Mouse (Mus musculus) right cerebral cortex, postnatal 14 days (tissue): Measurements from ENCODE around the gene Tbx10.
"Not testable (repeated sequence)": the region's sequence is repeated elsewhere in the genome, so short reads cannot be mapped to it uniquely, and the experiment has no call there.

Experiments
- DNase-seq: peaks from one replicate; pipeline ENCODE4 v3.0.0; 2022

The Tbx10 gene

DNA sequence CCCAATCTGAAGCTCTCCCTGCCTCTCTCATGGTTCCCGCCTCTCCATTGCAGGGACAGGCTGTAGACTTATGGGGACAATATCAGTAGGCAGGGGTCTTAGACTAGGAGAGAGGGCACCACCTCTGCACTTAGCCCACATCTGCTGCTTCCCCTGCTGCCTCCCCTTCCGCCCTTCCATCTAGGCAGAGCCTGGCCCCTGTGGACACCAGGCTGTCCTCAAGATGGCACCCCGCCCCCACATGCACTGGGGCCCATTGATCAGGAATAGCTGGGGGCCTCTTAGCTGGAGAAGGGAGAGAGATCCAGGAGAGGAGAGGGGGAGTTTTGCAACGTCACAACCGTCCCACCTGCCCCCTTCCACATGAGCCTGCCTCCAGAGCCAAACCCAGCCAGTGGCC is at the start of gene Tbx10:
Gene Tbx10, plus strand, starts transcription at position 337 of the 400 bp plus-strand sequence.
- DNase-seq, result no peak

DNA sequence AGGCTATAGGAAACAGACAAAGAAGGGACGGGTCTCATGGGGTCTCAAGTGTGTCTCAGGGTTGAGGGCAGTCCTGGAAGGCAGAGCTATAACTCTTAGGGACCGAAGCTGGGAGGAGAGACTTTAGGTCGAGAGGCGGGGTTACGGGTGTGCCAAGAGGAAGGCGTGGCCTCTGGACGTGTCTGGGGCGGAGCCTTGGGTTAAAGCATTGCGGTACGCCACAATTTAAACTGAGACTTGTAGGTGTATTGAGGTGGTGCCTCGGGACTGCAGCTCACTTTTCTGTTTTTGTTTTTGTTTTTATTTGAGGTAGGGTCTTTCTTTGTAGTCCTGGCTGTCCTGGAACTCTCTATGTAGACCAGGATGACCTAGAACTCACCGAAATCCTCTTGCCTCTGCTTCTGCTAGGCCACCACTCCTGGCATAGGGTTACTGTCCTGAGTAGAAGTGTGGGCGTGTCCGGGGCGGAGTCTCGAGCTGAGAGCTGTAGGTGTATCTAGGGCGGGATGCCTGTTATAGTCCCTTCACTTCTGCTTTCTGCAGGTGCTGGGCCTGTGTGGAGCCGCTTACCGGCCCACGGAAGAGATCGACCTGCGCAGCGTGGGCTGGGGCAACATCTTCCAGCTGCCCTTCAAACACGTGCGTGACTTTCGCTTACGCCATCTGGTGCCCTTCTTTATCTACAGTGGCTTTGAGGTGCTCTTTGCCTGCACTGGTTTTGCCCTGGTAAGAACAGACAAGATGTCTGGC is 49.4 kb upstream of the Tbx10 start:
- no peak for DNase-seq

DNA sequence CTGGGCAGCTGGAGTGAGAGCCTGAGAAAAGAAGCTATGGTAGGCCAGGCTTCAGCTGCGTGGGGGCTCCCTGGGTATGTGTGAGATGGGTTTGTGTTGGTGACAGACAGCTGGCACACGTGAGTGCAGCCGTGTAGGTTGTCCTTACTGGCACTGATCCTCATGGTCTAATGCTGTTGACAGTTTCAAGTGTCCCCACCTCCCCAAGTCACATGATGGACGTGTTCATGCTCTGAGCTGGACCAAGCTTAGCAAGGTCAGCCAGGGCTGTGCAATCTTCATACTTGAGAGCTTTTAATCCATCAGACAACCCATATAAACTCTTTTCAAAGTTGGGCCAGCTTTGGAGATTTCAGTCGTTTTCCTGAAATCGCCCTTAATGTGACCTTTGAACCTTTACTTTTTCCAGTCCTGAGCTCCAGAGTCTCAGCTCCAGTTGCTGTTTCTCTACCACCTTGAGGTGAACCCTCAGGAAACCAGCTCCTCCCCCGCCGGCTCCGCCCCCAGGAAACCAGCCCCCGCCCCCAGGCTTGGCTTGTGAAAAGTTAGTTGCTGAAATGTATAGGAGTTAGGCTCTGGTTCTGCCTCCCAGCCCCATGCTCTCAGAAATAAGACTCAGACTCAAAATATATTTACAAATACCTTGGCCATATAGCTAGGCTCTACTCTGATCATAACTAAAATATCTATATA is 46.5 kb upstream of the Tbx10 start:
- DNase-seq, result no peak

DNA sequence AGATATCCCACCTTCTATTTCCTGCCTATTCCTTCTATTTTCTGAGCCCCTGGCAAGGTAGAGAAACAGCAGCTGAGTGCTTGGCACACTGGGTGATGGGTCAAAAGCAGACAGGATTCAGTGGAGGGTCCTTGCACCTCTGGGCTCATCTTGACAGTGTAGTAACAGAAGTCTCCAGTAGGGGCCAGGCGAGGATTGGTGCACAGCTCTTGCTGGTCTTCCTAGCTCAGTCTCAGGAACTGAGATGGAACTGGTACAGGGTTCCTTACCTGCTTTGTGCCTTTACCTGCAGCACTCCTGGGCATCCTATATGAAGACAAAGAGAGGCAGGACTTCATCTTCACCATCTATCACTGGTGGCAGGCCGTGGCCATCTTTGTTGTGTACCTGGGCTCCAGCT is 45.8 kb upstream of the Tbx10 start:
- DNase-seq, result peak; percentile 67

DNA sequence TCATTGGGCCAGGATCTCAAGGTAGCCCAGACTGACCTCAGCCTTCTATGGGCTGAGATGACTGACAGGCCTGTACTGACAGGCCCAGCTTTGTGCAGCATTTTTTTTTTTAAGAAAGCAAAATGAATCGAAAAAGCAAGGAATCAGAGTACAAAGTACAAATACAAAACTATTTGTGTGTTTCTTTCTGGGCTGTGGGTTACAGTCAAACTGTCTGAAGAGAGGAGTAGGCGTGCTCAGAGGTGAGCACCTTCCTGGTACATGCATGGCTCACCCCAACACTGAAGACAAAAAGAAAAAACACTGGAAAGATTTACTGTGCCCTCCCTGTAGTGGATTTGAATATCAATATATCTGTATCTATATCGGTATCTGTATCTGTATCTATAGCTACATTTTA is 44.7 kb upstream of the Tbx10 start:
- no peak for DNase-seq

DNA sequence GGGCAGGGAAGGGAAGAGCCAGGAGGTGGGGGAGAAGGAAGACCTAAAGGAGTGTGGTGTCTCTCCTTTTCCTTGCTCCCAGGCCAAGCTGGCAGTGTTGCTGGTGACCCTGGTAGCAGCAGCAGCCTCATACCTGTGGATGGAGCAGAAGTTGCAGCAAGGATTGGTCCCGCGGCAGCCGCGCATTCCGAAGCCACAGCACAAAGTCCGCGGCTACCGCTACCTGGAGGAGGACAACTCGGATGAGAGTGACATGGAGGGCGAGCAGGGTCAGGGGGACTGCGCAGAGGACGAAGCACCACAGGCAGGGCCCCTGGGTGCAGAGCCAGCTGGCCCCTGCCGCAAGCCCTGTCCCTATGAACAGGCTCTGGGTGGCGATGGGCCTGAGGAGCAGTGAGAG is 44.0 kb upstream of the Tbx10 start:
- DNase-seq, result no peak

DNA sequence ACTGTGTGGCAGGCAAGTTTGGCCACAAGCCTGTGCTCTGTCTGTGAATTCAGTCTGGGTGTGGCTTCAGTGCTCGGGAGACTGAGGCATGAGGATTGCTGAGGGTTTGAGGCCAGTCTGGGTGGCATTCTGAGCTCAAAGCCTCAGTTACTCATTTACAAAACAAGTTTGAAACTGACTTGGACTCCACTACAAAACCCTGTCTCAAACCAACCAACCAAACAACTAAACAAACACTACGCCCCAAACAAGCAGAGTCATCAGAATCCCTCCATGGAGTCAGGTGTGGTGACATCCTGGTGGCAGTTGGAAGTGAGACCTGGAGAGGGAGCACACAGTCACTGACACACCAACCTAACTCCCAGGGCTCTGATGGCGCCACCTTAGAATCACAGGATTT is 42.2 kb upstream of the Tbx10 start:
- no peak for DNase-seq

DNA sequence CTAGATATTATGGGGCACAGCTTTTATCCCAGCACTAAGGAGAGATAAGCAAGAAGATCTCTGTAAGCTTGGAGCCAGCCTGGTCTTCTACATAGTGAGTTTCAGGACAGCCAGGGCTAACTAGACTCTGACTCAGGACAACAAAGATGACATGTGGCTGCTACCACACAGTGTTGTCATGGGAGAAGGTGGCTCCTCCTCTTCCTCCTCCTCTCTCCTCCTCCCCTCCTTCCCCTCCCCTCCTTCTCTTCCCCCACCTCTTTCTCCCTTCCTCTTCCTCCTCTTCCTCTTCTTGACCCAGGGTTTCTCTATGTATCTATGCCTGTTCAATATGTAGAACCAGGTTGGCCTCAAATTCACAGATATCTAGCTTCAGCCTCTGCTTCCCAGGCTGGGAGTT is 41.1 kb upstream of the Tbx10 start:
- no peak for DNase-seq

DNA sequence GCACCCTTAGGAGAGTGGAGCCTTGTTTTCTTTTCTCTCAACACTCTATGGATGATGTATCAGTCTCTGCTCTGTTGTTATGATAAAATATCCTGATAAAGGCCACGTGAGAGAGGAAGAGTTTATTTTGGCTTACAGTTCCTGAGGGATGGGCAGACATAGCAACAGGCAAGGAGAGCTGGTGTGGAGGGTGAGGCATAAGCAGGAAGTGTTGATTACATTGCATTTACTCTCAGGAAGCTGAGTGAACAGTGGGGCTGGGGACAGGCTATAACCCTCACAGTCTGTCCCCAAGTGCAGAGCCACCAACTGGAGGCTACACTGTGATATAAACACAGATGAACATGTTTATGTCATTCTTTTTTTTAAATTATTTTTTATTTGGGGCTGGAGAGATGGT is 40.5 kb upstream of the Tbx10 start:
- no peak for DNase-seq

DNA sequence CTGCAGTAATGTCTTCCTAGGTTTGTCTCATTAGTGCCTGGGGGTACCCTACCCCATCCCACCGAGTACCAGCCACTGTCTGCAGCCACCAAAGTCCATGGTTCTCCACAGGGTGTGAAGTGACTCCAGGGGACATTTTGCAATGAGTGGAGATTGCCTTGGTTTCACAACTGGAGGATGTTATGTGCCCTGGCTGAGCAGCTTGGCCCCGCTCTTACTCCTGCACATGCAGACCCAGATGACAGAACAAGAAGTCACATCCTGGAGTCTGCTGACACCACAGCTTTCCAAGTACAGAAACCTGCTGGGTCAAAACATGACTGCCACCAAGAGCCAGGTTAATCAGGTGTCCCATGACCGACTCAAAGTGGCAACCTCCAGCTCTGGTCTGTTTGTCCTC is 37.5 kb upstream of the Tbx10 start:
- no peak for DNase-seq

DNA sequence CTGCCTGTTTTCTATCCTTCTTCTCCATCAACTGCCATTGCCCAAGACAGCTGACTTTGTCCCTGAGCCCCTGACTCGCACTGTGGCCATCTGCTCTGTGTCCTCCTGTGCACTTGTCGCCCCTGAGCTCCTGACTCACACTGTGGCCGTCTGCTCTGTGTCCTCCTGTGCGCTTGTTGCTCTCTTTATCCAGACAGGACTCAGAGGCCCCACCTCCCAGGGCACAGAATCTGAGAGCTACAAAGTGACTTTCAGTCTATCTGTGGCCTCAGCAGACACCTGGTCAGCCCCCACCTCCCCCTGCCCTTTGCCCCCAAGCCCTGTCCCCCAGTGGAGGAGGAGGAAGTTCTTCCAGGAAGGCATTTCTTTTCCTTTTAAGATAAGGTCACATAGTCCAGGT is 36.7 kb upstream of the Tbx10 start:
- no peak for DNase-seq

DNA sequence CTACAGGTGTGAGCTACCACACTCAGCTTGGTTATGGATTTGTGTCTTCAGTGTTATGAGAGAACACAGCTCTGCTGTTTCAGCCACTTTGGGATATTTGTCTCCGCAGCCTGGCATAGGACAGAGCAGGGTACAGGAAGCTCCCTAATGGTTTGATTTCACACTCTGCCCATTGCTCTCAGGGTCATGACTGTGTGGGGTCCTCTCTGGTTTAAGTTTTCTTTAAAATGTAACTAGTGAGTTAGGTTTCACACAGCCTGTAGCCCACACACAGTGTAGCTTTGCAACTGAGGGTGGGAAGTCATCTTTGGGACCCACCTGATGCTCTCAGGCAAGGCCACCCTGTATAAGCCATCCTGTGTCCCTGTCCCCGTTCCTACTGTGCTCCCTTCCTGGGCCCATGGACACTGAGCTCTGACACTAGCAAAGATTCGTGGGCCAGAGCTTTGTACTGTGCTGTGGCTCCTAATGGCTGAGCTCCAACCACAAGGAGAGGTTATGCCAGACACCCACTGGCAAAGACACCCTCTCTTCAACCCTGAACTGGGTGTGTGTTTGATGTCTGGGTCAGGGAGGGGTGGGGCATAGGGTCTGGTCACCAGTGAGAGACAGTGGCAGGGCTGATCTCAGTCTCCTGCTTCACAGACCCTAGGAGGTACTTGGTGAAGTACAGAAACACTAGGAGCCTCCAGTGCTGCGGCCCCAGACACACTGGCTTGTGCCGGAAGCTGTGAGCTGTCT is 35.1 kb upstream of the Tbx10 start:
- DNase-seq, result not testable (repeated sequence)

DNA sequence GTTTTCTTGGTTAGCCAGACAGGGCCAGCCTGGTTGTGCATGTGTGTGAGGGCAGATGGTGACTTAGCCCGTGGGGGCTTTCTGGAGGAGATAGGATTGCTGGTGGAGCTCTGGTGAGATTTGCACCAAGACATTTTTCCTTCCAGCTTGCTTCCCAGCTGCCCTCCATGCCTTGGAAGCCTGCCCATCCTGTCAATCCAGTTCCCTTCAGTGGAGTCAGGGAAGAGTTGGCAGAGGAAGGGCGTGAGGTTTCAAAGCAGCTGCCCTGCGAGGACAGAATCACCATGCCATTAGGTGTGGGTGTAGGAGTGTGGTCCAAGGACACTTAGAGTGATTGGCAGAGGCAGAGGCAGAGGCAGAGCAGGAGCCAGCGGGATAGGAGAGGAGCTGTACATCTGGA is 34.1 kb upstream of the Tbx10 start, which contains the start of gene Aldh3b3:
Gene Aldh3b3, plus strand, starts transcription at position 176 of the 400 bp plus-strand sequence.
- DNase-seq, result peak; percentile 15

DNA sequence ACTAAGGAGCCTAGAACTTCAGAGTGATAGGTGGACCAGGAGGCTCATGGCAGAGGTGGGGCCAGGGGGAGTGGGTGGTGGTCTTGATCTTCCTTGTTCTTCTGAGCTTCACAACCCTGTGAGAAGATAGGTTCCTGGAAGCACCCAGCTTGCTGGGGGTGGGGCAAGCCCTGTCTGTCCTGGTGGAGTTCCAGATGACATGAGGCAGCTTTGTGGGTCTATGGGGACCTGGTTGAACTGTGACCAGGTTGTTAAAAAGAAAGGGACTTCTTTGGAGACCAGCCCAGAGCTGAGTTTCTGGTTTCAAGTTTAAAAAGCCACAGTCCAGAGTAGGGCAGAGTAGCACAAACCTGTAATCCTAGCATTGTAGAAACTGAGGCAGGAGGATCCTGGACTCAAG is 33.5 kb upstream of the Tbx10 start:
- no peak for DNase-seq

DNA sequence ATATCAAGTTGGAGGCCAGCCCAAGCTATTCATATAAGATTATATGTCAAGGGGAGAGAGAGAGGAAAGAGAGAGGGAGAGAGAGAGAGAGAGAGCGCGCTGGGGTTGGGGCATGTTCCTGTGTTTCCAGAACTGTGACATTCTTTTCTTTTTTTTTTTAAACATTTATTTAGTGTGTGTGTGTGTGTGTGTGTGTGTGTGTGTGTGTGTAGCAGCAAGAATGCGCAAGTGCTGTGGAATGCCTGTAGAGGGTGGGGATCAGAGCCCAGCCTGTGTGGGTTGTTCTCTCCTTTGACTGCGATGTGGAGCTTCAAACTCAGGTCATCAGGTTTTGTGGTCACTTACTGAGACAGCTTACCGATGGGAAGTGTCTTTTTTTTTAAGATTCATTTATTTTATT is 32.3 kb upstream of the Tbx10 start:
- no peak for DNase-seq

DNA sequence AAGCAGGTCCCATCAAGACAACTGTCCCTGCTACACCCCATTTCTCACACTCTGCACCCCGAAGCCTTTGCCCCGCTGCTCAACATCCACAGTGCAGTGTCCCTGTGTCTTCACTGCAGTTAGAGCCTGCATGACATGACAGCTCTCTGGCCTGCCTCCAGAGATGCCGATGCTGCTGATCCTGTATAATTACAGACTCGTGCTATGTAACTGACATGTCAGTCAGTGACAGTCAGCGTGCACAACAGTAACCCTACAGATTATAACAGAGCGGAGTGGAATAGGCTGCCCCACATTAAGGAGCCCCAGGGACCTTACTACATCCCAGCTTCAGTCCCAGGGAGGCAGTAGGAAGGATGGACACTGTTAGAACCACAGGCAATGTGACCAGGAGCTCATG is 30.7 kb upstream of the Tbx10 start:
- not testable (repeated sequence) for DNase-seq

DNA sequence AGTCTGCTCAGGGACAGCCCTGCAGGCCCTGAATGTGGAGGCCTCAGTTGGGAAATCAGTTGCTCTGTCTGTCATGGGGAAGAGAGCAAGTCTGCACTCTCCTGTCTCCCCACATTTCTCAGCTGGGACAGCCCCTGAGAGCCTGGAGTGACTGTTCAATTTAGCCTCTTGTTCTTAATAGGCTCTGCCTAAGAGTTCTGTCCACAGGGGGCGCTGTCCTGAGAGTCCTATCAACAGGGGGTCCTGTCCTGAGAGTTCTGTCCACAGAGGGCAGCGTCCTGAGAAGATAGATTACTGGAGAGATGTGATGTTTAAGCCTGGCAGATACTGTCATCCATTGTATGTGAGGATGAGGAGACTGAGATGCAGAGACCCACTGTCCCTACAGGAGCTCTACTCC is 30.1 kb upstream of the Tbx10 start:
- peak; percentile 35 for DNase-seq

DNA sequence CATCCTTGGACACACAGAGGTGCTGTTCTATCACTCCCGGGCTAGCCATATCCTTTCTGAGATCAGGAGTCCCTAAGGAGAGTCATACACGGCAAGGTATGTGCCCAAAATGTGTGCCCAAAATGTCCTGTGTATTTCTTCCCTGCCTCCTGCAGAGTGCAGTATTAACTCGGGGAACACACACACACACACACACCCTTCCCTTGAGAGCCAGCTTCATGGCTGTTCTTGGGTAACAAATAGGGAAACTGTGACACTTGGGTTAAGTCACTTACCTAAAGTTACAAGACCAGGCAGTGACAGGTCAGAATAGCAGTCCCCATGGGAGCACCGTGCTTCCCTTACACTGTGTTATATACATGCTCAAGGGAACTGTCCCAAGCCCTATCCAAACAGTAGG is 28.5 kb upstream of the Tbx10 start:
- no peak for DNase-seq

DNA sequence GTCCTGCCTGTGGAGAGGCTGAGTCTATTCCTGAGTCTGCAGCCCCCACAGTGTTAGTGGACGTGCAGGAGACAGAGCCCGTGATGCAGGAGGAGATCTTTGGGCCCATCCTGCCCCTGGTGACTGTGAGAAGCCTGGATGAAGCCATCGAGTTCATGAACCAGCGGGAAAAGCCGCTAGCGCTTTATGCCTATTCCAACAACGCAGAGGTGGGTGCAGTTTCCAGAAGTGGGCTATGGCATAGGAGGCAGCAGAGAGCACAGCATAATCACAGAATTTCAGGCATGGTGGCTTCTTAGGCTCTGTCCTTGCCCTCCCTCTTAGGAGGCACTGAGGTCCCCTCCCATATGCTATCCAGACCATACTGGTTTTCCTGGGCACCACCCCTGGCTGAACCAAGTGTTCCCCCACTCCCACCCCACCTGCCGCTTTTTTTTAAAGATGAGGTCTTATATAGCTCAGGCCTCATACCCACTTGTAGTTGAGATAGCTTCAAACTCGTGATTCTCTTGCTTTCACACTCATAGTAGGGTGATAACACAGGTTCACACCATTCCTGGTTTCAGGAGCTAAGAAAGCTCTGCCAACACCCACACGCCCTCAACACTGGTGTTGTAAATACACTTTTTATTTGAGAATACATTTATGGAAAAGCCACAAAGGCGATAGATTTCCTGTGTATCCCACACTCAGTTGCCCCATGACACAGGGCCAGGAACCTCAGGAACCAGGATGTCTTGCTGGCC is 26.0 kb upstream of the Tbx10 start:
- no peak for DNase-seq

DNA sequence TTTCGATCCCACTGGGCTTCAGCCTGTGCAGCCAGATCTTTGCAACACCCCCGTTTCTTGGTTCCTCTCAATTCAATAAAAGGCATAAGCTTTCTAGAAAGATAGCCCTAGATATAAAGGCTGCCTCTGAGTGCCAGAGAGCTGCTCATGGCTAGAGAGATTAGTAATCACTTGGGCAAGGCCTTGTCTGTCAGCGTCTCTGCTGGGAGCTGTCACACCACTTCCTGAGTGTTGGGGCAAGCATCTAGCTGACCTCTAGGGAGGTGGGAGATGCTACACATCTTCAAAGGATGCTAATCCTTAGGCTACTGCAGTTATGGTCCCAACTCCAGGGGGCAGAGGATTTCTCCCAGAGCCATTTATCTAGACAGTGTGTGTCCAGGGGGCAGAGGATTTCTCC is 25.3 kb upstream of the Tbx10 start:
- DNase-seq, result no peak

DNA sequence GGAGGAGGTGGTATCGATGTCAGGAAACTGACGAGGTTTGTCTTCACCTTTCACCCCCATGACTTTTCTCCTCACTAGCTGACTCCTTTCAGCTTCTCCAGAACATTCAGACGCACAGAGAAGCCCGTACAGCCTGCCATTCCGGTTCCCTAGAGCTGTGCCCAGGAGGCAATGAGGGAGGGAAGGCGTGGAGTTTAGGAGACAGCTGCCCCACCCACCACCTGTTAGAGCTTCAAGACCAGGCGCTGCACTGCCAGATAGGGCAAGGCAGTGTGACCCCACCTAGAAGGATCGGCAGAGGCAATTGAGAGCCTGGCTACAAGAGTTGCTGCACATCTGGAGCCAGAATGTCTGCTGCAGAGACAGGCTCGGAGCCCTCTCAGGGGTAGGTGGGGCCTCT is 20.3 kb upstream of the Tbx10 start, which contains the start of gene Aldh3b2:
Gene Aldh3b2, plus strand, starts transcription at position 100 of the 400 bp plus-strand sequence.
- no peak for DNase-seq

DNA sequence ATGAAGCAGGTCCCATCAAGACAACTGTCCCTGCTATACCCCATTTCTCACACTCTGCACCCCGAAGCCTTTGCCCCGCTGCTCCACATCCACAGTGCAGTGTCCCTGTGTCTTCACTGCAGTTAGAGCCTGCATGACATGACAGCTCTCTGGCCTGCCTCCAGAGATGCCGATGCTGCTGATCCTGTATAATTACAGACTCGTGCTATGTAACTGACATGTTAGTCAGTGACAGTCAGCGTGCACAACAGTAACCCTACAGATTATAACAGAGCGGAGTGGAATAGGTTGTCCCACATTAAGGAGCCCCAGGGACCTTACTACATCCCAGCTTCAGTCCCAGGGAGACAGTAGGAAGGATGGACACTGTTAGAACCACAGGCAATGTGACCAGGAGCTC is 17.9 kb upstream of the Tbx10 start:
- DNase-seq, result not testable (repeated sequence)

DNA sequence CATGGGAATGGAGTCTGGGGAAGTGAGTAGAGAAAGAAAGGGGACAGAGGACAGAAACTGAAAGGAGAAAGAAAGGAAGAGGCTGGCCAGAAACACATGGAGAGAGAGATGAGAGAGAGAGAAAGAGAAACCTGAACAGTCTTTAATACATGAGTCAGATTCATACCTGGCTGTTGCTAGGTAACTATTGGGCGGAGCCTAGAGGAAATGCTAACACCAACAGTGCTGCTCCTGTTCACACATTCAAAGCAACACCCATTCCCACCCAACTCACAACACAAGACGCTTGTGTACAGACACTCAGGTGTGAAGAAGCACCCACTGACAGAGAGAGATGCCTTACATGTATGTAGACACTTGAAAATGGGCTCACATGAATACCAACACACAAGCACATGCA is 16.7 kb upstream of the Tbx10 start:
- no peak for DNase-seq
